Mouse (Mus musculus): ENCODE results near the gene Mrc2.

DNA sequence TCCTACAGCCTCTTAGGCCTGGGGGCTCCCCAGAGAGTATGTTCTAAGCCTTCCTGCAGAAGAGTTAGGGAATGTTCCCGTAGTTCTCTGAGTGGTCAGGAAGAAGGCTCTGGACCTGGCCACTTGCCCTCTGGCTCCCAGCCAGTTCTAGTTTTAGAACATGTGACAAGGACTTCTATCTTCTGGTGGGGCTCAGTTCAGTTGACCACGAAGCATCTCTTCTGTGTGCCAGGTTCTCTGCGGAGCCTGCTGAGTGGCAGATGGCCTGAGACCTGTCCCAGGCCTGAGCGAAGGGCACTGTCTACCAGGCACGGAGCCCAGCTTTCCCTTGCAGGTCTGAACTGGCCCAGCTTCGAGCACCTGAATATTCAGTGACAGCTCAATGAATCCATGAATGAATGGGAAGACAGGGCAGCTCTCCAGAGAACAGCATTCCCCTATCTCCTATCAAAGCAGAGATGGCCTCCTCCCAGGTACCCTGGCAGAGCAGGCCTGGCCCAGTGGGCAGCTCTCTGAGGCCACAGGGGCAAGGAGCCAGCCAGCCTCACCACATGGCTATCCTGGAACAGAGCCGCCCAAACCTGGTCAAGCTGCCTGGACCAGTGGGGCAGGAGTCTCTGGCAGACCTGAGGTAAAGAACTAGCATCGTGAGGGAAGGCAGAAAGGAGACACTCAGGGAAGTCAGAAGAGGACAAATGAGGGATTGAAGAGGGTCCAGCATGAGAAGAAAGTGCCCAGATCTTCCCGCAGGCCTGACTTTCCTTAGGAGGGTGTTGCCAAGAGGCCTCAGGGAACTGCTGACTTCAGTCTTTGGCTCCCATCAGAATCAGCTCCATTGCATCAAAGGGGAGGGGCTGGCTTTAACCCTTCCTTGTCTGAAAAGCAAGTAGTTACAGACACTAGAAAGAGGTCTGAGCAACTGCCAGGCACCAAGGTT, 60.8 kb downstream of the Mrc2 start:
- TF ChIP-seq GATA1 (IDR thresholded peaks at IDR 0.05; ENCODE audit: low read depth, low read length) (no peak), MAZ (IDR thresholded peaks at IDR 0.05; ENCODE audit: low read depth, low read length) (no peak), TBP (IDR thresholded peaks at IDR 0.05; ENCODE audit: low read depth, low read length) (no peak), POLR2A (IDR thresholded peaks at IDR 0.05; ENCODE audit: control insufficient read depth in 1 of 2, insufficient read depth in 1 of 2, low read depth in 1 of 2, low read length in 2 of 2, poor library complexity in 1 of 2) (no peak), CTCF (IDR thresholded peaks at IDR 0.05 in 2 of 3, conservative IDR thresholded peaks at IDR 0.05 in 1 of 3; ENCODE audit: control insufficient read depth in 1 of 3, insufficient read depth in 1 of 3, low read depth in 2 of 3, low read length in 3 of 3, poor library complexity in 1 of 3, severe bottlenecking in 1 of 3) (no peak), USF1 (IDR thresholded peaks at IDR 0.05; ENCODE audit: low read depth, low read length) (no peak)
